Mouse (Mus musculus): Measurements from ENCODE around the gene Dstn.
A peak's percentile ranks its signal among the peaks of the same experiment; 100 is the strongest.

Dstn gene

GRCm38 (mm10) chr2:143916229-143916628 is 1.1 kb downstream of the Dstn start:
- DNase-seq (ENCODE audit: low spot score) = peak; percentile 75

- DNase-seq (ENCODE audit: low spot score) = peak; percentile 43
These were observed 2.5 kb downstream of the Dstn start for GRCm38 (mm10) chr2:143917622-143918021.

GRCm38 (mm10) chr2:143918831-143919502 is 3.8 kb downstream of the Dstn start:
- DNase-seq (ENCODE audit: low spot score) = no peak

GRCm38 (mm10) chr2:143924085-143924484 is 9.0 kb downstream of the Dstn start:
- DNase-seq (ENCODE audit: low spot score) = no peak

GRCm38 (mm10) chr2:143925826-143926225 is 10.7 kb downstream of the Dstn start:
- no peak for DNase-seq (ENCODE audit: low spot score)

- DNase-seq (ENCODE audit: low spot score) = no peak
These were observed 14.6 kb downstream of the Dstn start for GRCm38 (mm10) chr2:143929607-143930311.

- DNase-seq (ENCODE audit: low spot score) = no peak
These were observed 17.3 kb downstream of the Dstn start for GRCm38 (mm10) chr2:143932340-143932873.

- DNase-seq (ENCODE audit: low spot score) = no peak
These were observed 18.4 kb downstream of the Dstn start for GRCm38 (mm10) chr2:143933516-143933915.

- no peak for DNase-seq (ENCODE audit: low spot score)
These were observed 19.3 kb downstream of the Dstn start for GRCm38 (mm10) chr2:143934439-143934838.

GRCm38 (mm10) chr2:143937861-143938260 is 22.7 kb downstream of the Dstn start:
- no peak for DNase-seq (ENCODE audit: low spot score)

- DNase-seq (ENCODE audit: low spot score) = no peak
These were observed 25.3 kb downstream of the Dstn start for GRCm38 (mm10) chr2:143940406-143940805.

- no peak for DNase-seq (ENCODE audit: low spot score)
These were observed 29.7 kb downstream of the Dstn start for GRCm38 (mm10) chr2:143944796-143945195.

- DNase-seq (ENCODE audit: low spot score) = peak; percentile 18
These were observed 30.5 kb downstream of the Dstn start for GRCm38 (mm10) chr2:143945466-143946075.

- no peak for DNase-seq (ENCODE audit: low spot score)
These were observed 31.3 kb downstream of the Dstn start for GRCm38 (mm10) chr2:143946399-143946798.

- DNase-seq (ENCODE audit: low spot score) = no peak
These were observed 32.9 kb downstream of the Dstn start for GRCm38 (mm10) chr2:143947981-143948380.

- no peak for DNase-seq (ENCODE audit: low spot score)
These were observed 33.3 kb downstream of the Dstn start for GRCm38 (mm10) chr2:143948416-143948815.

GRCm38 (mm10) chr2:143949217-143949616 is 34.1 kb downstream of the Dstn start:
- DNase-seq (ENCODE audit: low spot score) = no peak

- no peak for DNase-seq (ENCODE audit: low spot score)
These were observed 35.3 kb downstream of the Dstn start for GRCm38 (mm10) chr2:143950290-143951027.

GRCm38 (mm10) chr2:143951028-143951420 is 35.9 kb downstream of the Dstn start:
- no peak for DNase-seq (ENCODE audit: low spot score)

- no peak for DNase-seq (ENCODE audit: low spot score)
These were observed 36.6 kb downstream of the Dstn start for GRCm38 (mm10) chr2:143951546-143952315.

GRCm38 (mm10) chr2:143953944-143954343 is 38.8 kb downstream of the Dstn start:
- DNase-seq (ENCODE audit: low spot score) = no peak
